Mouse (Mus musculus) forebrain, embryonic 16.5 days (tissue): ENCODE results near the gene H2al1i. TPM values are rescaled to one million over a fixed set of nuclear protein-coding genes. Genes with fewer than 3 reads are reported as not detected.
"Not testable (repeated sequence)": the region's sequence is repeated elsewhere in the genome, so short reads cannot be mapped to it uniquely, and the experiment has no call there.

ENCODE experiments used
- ATAC-seq: fragments of 200-750 bp; cut with Nextera tagmentation; 2 replicates; pipeline ENCODE4 v1.8.0; 2017; ENCODE audit warnings: mild to moderate bottlenecking, moderate library complexity
- H3K27ac ChIP-seq: fragments of 300-500 bp; sonication (generic); 2 replicates; pipeline ENCODE4 v1.5.1; 2014; ENCODE audit warnings: low read length, control low read depth
- H3K27me3 ChIP-seq: fragments of 300-500 bp; sonication (generic); replicated peaks from 2 replicates; pipeline ENCODE4 v1.6.1; 2014; ENCODE audit warnings: low read length; ENCODE audit not compliant: control insufficient read depth, insufficient read depth
- H3K36me3 ChIP-seq: fragments of 300-500 bp; sonication (generic); 2 replicates; pipeline ENCODE4 v1.6.1; 2014; ENCODE audit not compliant: control insufficient read depth, insufficient read depth
- H3K4me1 ChIP-seq: fragments of 300-500 bp; sonication (generic); replicated peaks from 2 replicates; pipeline ENCODE4 v1.6.1; 2014; ENCODE audit warnings: low read length; ENCODE audit not compliant: control insufficient read depth, insufficient read depth
- H3K4me2 ChIP-seq: fragments of 300-500 bp; sonication (generic); 2 replicates; pipeline ENCODE4 v1.6.1; 2014; ENCODE audit warnings: mild to moderate bottlenecking, low read length, control low read depth
- H3K4me3 ChIP-seq: fragments of 300-500 bp; sonication (generic); replicated peaks from 2 replicates; pipeline ENCODE4 v1.5.1; 2014; ENCODE audit warnings: mild to moderate bottlenecking, low read length, control low read depth
- H3K9ac ChIP-seq: fragments of 300-500 bp; sonication (generic); replicated peaks from 2 replicates; pipeline ENCODE4 v1.6.1; 2014; ENCODE audit warnings: low read depth, low read length, control low read depth
- H3K9me3 ChIP-seq: fragments of 300-500 bp; sonication (generic); 2 replicates; pipeline ENCODE4 v1.6.1; 2016; ENCODE audit warnings: low read length; ENCODE audit not compliant: control insufficient read depth
- WGBS: fragments of 180-500 bp; shearing (Covaris S2); extraction: QIAGEN DNeasy Blood & Tissue Kit; methylation state at CpG from one replicate; pipeline ENCODE4 v1.1.7; 2014; 5-methylcytosine and 5-hydroxymethylcytosine counted together
- polyA plus RNA-seq: library from polyadenylated mRNA; unstranded; fragments of >200 nt; fragmentation: Nextera tagmentation; extraction: Ambion mirVana; gene quantifications from 2 replicates; pipeline ENCODE4 v1.2.1, GENCODE M21; 2015

H2al1i gene
- polyA plus RNA-seq, 1 experiment from 2014 or later: not detected

- WGBS: no CpG with 5 or more reads among the region's 3 CpGs
- not testable (repeated sequence) for H3K36me3 ChIP-seq, H3K4me1 ChIP-seq, H3K27me3 ChIP-seq, H3K4me3 ChIP-seq, ATAC-seq, H3K9me3 ChIP-seq, H3K27ac ChIP-seq, H3K4me2 ChIP-seq, H3K9ac ChIP-seq
Measured at GRCm38 (mm10) chrX:11311634-11312033, 12.8 kb upstream of the H2al1i start, which contains the start of gene H2al1e. TSS of gene H2al1e (plus strand) at chrX:11311934.

- not testable (repeated sequence) for H3K9ac ChIP-seq, H3K4me2 ChIP-seq, ATAC-seq, H3K27me3 ChIP-seq, H3K27ac ChIP-seq, H3K9me3 ChIP-seq, H3K4me3 ChIP-seq, H3K4me1 ChIP-seq, H3K36me3 ChIP-seq
- WGBS: no CpG with 5 or more reads among the region's 6 CpGs
Measured at GRCm38 (mm10) chrX:11314858-11315257, 9.6 kb upstream of the H2al1i start, which contains the start of gene H2al1f. TSS of gene H2al1f (plus strand) at chrX:11315158.

- not testable (repeated sequence) for H3K27ac ChIP-seq, H3K4me2 ChIP-seq, ATAC-seq, H3K4me3 ChIP-seq, H3K9me3 ChIP-seq, H3K4me1 ChIP-seq, H3K36me3 ChIP-seq, H3K9ac ChIP-seq, H3K27me3 ChIP-seq
- no CpG with 5 or more reads among the region's 3 CpGs for WGBS
Measured at GRCm38 (mm10) chrX:11317956-11318355, 6.5 kb upstream of the H2al1i start, which contains the start of gene H2al1g. TSS of gene H2al1g (plus strand) at chrX:11318256.

- ATAC-seq, H3K9ac ChIP-seq: not testable (repeated sequence)
Measured at GRCm38 (mm10) chrX:11321192-11321591, 3.3 kb upstream of the H2al1i start, which contains the start of gene H2al1h. TSS of gene H2al1h (plus strand) at chrX:11321492.

GRCm38 (mm10) chrX:11327522-11327921, 3.1 kb downstream of the H2al1i start, which contains the start of gene H2al1j:
TSS of gene H2al1j (plus strand) at chrX:11327822.
- not testable (repeated sequence) for H3K4me2 ChIP-seq, H3K9me3 ChIP-seq, H3K9ac ChIP-seq, H3K4me3 ChIP-seq, H3K27me3 ChIP-seq, ATAC-seq, H3K27ac ChIP-seq, H3K4me1 ChIP-seq, H3K36me3 ChIP-seq
- WGBS: 88% methylated on average over 2 of the region's 2 CpGs

More at GRCm38 (mm10) chrX:11321192-11321591, 3.3 kb upstream of the H2al1i start, which contains the start of gene H2al1h:
- not testable (repeated sequence) for H3K9me3 ChIP-seq, H3K36me3 ChIP-seq, H3K27me3 ChIP-seq, H3K4me2 ChIP-seq, H3K4me1 ChIP-seq, H3K4me3 ChIP-seq, H3K27ac ChIP-seq
- WGBS: no CpG with 5 or more reads among the region's 6 CpGs

GRCm38 (mm10) chrX:11345762-11346161, 21.3 kb downstream of the H2al1i start:
- Histone ChIP-seq H3K36me3 (no peaks in the 10 kb centered on the region), H3K4me3 (no peak overlapping the region), H3K27me3 (no peaks in the 10 kb centered on the region), H3K9ac (no peak overlapping the region), H3K27ac (peak overlapping the region; percentile 20; the same call in 1 of the 2 replicates), H3K4me2 (no peak overlapping the region), H3K9me3 (no peaks in the 10 kb centered on the region), H3K4me1 (peaks cover 4% of the 10 kb centered on the region; the same call in 1 of the 2 replicates)
- peak; percentile 59; the same call in 1 of the 2 replicates for ATAC-seq
- 37% methylated on average over 9 of the region's 9 CpGs for WGBS

GRCm38 (mm10) chrX:11346756-11347155, 22.3 kb downstream of the H2al1i start:
- 81% methylated on average over 3 of the region's 3 CpGs for WGBS
- Histone ChIP-seq H3K27ac (no peak overlapping the region), H3K27me3 (no peaks in the 10 kb centered on the region), H3K36me3 (no peaks in the 10 kb centered on the region), H3K4me3 (no peak overlapping the region), H3K4me1 (peaks cover 4% of the 10 kb centered on the region; the same call in 1 of the 2 replicates), H3K9me3 (no peaks in the 10 kb centered on the region), H3K4me2 (no peak overlapping the region), H3K9ac (no peak overlapping the region)
- no peak for ATAC-seq

GRCm38 (mm10) chrX:11360823-11361222, 36.4 kb downstream of the H2al1i start:
- WGBS: 87% methylated on average over 6 of the region's 6 CpGs

GRCm38 (mm10) chrX:11361261-11361660, 36.8 kb downstream of the H2al1i start:
- no peak overlapping the region for H3K4me2 ChIP-seq
- H3K9me3 ChIP-seq: no peaks in the 10 kb centered on the region
- WGBS: 94% methylated on average over 2 of the region's 2 CpGs
- no peak overlapping the region for H3K9ac ChIP-seq
- peaks cover 6% of the 10 kb centered on the region for H3K4me1 ChIP-seq
- no peak for ATAC-seq
- H3K36me3 ChIP-seq: no peaks in the 10 kb centered on the region
- no peaks in the 10 kb centered on the region for H3K27me3 ChIP-seq
- no peak overlapping the region for H3K4me3 ChIP-seq
- H3K27ac ChIP-seq: no peak overlapping the region

More at GRCm38 (mm10) chrX:11360823-11361222, 36.4 kb downstream of the H2al1i start:
- Histone ChIP-seq H3K4me1 (peaks cover 6% of the 10 kb centered on the region), H3K27ac (no peak overlapping the region), H3K4me2 (no peak overlapping the region), H3K9ac (no peak overlapping the region), H3K9me3 (no peaks in the 10 kb centered on the region), H3K4me3 (no peak overlapping the region), H3K27me3 (no peaks in the 10 kb centered on the region), H3K36me3 (no peaks in the 10 kb centered on the region)
- no peak for ATAC-seq

- Histone ChIP-seq H3K4me1 (peaks cover 6% of the 10 kb centered on the region), H3K36me3 (no peaks in the 10 kb centered on the region), H3K9me3 (no peaks in the 10 kb centered on the region), H3K27ac (no peak overlapping the region), H3K9ac (no peak overlapping the region), H3K4me2 (no peak overlapping the region), H3K27me3 (no peaks in the 10 kb centered on the region), H3K4me3 (no peak overlapping the region)
- peak; percentile 89 for ATAC-seq
- 31% methylated on average over 6 of the region's 6 CpGs for WGBS
Measured at GRCm38 (mm10) chrX:11363890-11364289, 39.4 kb downstream of the H2al1i start.
